Mouse (Mus musculus): ENCODE results near the gene Iqcf6. TPM values are rescaled to one million over a fixed set of nuclear protein-coding genes. Genes with fewer than 3 reads are reported as not detected.

Gene Iqcf6
- polyA plus RNA-seq, 1 experiment: not detected

DNA sequence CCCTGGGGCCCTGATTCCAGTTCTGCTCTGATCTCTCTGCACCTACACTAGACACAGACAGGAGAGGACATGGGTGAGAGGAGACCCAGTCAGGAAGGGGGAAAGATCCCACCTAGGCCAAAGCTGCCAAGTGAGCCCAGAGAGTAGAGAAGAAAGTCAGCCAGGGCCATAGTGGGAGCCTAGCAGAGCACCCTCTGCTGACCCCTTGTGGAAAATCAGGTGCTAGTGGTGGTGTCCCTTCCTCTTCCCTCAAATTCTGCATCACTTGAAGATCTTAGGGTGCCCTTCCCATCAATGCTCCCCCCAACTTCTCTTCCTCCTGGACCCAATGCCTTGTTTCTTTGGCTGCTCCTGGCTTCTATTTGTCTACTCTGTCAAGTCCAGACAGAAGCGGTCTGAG is 26.3 kb downstream of the Iqcf6 start:
- peaks cover 76% of the 10 kb centered on the region for H3K27me3 ChIP-seq (replicated peaks)
- H3K9me3 ChIP-seq: no peaks in the 10 kb centered on the region
- peaks cover 4% of the 10 kb centered on the region for H3K36me3 ChIP-seq (replicated peaks; ENCODE audit: low read length)
- peaks cover 10% of the 10 kb centered on the region; the same call in 1 of the 2 replicates for H3K4me1 ChIP-seq
- H3K4me3 ChIP-seq (replicated peaks): no peak overlapping the region
- TF ChIP-seq FLI1 (IDR thresholded peaks at IDR 0.05; ENCODE audit: low read length) (no peak), GATA1 (IDR thresholded peaks at IDR 0.05; ENCODE audit: borderline replicate concordance, low read length) (no peak)

- no peaks in the 10 kb centered on the region for H3K9me3 ChIP-seq
- TF ChIP-seq FLI1 (IDR thresholded peaks at IDR 0.05; ENCODE audit: low read length) (no peak), GATA1 (IDR thresholded peaks at IDR 0.05; ENCODE audit: borderline replicate concordance, low read length) (no peak)
These were observed 29.7 kb downstream of the Iqcf6 start, which contains the start of gene Grm2 for GRCm38 (mm10) chr9:106655884-106656720. Grm2 (minus strand) TSS chr9:106656082.

DNA sequence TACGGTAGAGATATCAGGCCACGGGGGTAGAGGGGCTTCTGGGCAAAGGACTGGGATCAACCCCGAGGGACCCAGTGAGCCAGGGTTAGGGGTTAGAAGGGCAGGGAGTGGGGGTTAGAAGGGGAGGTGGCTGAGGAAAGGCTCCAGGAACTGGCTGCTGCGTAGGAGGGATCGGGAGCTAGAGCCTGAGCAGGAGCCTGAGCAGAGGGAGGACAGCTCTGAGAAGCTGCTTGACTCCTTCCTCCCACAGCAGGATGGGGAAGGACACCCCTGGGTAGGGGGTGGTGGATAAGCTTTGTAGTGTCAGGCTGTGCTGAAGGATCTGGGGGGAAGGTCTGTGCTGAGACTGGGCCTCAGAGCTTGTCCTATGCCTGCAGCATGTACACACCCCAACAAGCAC is 30.4 kb downstream of the Iqcf6 start:
- H3K36me3 ChIP-seq (replicated peaks; ENCODE audit: low read length): peaks cover 44% of the 10 kb centered on the region
- H3K4me3 ChIP-seq (replicated peaks): no peak overlapping the region
- H3K27me3 ChIP-seq (replicated peaks): peaks cover 48% of the 10 kb centered on the region
- TF ChIP-seq FLI1 (IDR thresholded peaks at IDR 0.05; ENCODE audit: low read length) (no peak), GATA1 (IDR thresholded peaks at IDR 0.05; ENCODE audit: borderline replicate concordance, low read length) (no peak)
- peaks cover 10% of the 10 kb centered on the region; the same call in 1 of the 2 replicates for H3K4me1 ChIP-seq
- H3K9me3 ChIP-seq: no peaks in the 10 kb centered on the region

More at GRCm38 (mm10) chr9:106655884-106656720, 29.7 kb downstream of the Iqcf6 start, which contains the start of gene Grm2:
- peaks cover 52% of the 10 kb centered on the region for H3K27me3 ChIP-seq (replicated peaks)
- peaks cover 10% of the 10 kb centered on the region; the same call in 1 of the 2 replicates for H3K4me1 ChIP-seq
- no peak within 1 kb of the TSS for H3K4me3 ChIP-seq (replicated peaks)
- peaks cover 37% of the 10 kb centered on the region for H3K36me3 ChIP-seq (replicated peaks; ENCODE audit: low read length)

GRCm38 (mm10) chr9:106657592-106657991 is 31.2 kb downstream of the Iqcf6 start:
- Histone ChIP-seq H3K9me3 (no peaks in the 10 kb centered on the region), H3K4me1 (peaks cover 10% of the 10 kb centered on the region; the same call in 1 of the 2 replicates), H3K4me3 (replicated peaks) (no peak overlapping the region), H3K27me3 (replicated peaks) (peaks cover 44% of the 10 kb centered on the region), H3K36me3 (replicated peaks; ENCODE audit: low read length) (peaks cover 52% of the 10 kb centered on the region)
- TF ChIP-seq GATA1 (IDR thresholded peaks at IDR 0.05; ENCODE audit: borderline replicate concordance, low read length): no peak
- TF ChIP-seq FLI1 (IDR thresholded peaks at IDR 0.05; ENCODE audit: low read length): no peak

DNA sequence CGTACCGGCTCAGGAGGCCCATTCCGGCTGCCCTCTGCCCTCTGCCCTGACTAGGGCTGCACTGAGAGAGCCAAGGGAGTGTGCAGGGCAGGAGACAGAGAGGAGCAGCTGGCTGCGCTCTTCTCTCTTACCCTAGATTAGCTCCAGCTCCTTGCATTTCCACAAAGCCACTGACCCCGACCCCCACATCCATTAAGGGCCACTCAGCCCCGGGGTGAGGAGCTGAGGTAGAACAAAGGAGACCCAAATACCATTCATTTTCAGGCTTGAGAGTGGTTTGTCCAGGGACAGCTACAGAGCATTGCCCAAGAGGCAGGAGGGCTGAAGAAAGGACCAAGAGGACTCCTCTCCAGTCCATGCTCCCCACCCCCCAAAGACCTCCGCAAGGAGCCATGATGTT is 33.1 kb downstream of the Iqcf6 start:
- Histone ChIP-seq H3K4me3 (replicated peaks) (no peak overlapping the region), H3K9me3 (no peaks in the 10 kb centered on the region), H3K36me3 (replicated peaks; ENCODE audit: low read length) (peaks cover 71% of the 10 kb centered on the region), H3K27me3 (replicated peaks) (peaks cover 29% of the 10 kb centered on the region), H3K4me1 (peaks cover 10% of the 10 kb centered on the region; the same call in 1 of the 2 replicates)
- TF ChIP-seq FLI1 (IDR thresholded peaks at IDR 0.05; ENCODE audit: low read length): no peak

DNA sequence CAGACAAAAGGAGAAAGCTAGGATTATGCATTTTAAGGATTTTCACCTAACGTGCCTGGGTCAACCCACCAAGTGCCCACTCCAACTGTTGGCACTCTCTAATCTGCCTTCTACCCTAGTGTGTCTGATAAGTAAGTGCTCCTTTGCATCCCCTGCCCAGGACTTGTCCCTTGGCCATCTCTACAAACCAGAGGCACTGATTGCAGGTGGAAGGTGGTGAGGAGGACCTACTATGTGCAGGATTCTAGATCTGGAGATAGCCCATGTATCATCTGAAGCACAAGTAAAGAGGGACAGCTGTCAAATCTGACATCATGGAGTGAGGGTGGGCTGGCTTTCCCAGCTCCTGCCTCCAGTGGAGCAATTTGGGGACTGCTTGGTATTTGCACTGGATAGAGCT is 33.6 kb downstream of the Iqcf6 start:
- peaks cover 76% of the 10 kb centered on the region for H3K36me3 ChIP-seq (replicated peaks; ENCODE audit: low read length)
- H3K9me3 ChIP-seq: no peaks in the 10 kb centered on the region
- H3K27me3 ChIP-seq (replicated peaks): peaks cover 25% of the 10 kb centered on the region
- TF ChIP-seq GATA1 (IDR thresholded peaks at IDR 0.05; ENCODE audit: borderline replicate concordance, low read length): no peak
- TF ChIP-seq FLI1 (IDR thresholded peaks at IDR 0.05; ENCODE audit: low read length): no peak
- H3K4me1 ChIP-seq: peaks cover 10% of the 10 kb centered on the region; the same call in 1 of the 2 replicates
- no peak overlapping the region for H3K4me3 ChIP-seq (replicated peaks)

- Histone ChIP-seq H3K4me3 (replicated peaks) (no peak overlapping the region), H3K36me3 (replicated peaks; ENCODE audit: low read length) (peaks cover 100% of the 10 kb centered on the region), H3K4me1 (no peaks in the 10 kb centered on the region), H3K27me3 (replicated peaks) (no peaks in the 10 kb centered on the region), H3K9me3 (no peaks in the 10 kb centered on the region)
- TF ChIP-seq GATA1 (IDR thresholded peaks at IDR 0.05; ENCODE audit: borderline replicate concordance, low read length) (no peak), FLI1 (IDR thresholded peaks at IDR 0.05; ENCODE audit: low read length) (no peak)
These were observed 36.8 kb downstream of the Iqcf6 start for GRCm38 (mm10) chr9:106663200-106663599.

GRCm38 (mm10) chr9:106664433-106664832 is 38.1 kb downstream of the Iqcf6 start:
- no peaks in the 10 kb centered on the region for H3K4me1 ChIP-seq
- peaks cover 100% of the 10 kb centered on the region for H3K36me3 ChIP-seq (replicated peaks; ENCODE audit: low read length)
- TF ChIP-seq GATA1 (IDR thresholded peaks at IDR 0.05; ENCODE audit: borderline replicate concordance, low read length): no peak
- no peak for TF ChIP-seq FLI1 (IDR thresholded peaks at IDR 0.05; ENCODE audit: low read length)
- H3K27me3 ChIP-seq (replicated peaks): no peaks in the 10 kb centered on the region
- H3K9me3 ChIP-seq: no peaks in the 10 kb centered on the region
- H3K4me3 ChIP-seq (replicated peaks): no peak overlapping the region

GRCm38 (mm10) chr9:106664856-106665255 is 38.5 kb downstream of the Iqcf6 start:
- no peaks in the 10 kb centered on the region for H3K4me1 ChIP-seq
- H3K9me3 ChIP-seq: no peaks in the 10 kb centered on the region
- no peak overlapping the region for H3K4me3 ChIP-seq (replicated peaks)
- TF ChIP-seq FLI1 (IDR thresholded peaks at IDR 0.05; ENCODE audit: low read length) (no peak), GATA1 (IDR thresholded peaks at IDR 0.05; ENCODE audit: borderline replicate concordance, low read length) (no peak)
- H3K27me3 ChIP-seq (replicated peaks): no peaks in the 10 kb centered on the region
- peaks cover 100% of the 10 kb centered on the region for H3K36me3 ChIP-seq (replicated peaks; ENCODE audit: low read length)

DNA sequence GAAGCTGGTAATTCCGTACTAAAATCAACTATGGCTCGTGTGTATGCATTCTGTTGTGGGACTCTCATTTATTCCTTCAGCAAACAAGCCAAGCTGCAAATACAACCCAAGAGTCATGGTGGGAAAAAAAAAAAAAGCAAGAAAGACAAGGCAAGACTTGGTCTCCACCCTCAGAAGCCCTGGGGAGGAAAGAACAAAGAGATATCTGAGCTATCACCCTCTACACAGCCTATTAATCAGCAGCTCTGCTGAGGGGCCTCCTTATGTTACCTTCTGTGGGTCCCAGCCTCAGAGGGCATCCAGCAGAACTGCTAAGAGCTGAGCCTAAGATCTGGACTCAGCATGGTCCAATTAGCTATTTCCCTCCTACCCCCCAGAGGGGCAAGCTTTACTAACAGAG is 47.5 kb downstream of the Iqcf6 start:
- H3K4me3 ChIP-seq (replicated peaks): no peak overlapping the region
- H3K36me3 ChIP-seq (replicated peaks; ENCODE audit: low read length): peaks cover 96% of the 10 kb centered on the region
- peaks cover 41% of the 10 kb centered on the region for H3K4me1 ChIP-seq
- TF ChIP-seq GATA1 (IDR thresholded peaks at IDR 0.05; ENCODE audit: borderline replicate concordance, low read length) (no peak), FLI1 (IDR thresholded peaks at IDR 0.05; ENCODE audit: low read length) (no peak)
- H3K9me3 ChIP-seq: no peaks in the 10 kb centered on the region
- no peaks in the 10 kb centered on the region for H3K27me3 ChIP-seq (replicated peaks)
